Mouse (Mus musculus) CH12.LX (cell line): ENCODE measurements around the gene Gm49384. TPM values are rescaled to one million over a fixed set of nuclear protein-coding genes. Genes with fewer than 3 reads are reported as not detected.

ENCODE experiments used
- DNase-seq: peaks from one replicate; pipeline ENCODE4 v3.0.0-alpha.2; 2013; ENCODE audit errors: extremely low read depth
- H3K27ac ChIP-seq: 2 replicates; pipeline ENCODE4 v1.5.1; 2012; ENCODE audit warnings: low read depth, mild to moderate bottlenecking, control low read depth, moderate library complexity; ENCODE audit not compliant: insufficient read depth
- H3K27me3 ChIP-seq: replicated peaks from 2 replicates; pipeline ENCODE3; 2012; ENCODE audit warnings: inconsistent platforms
- H3K36me3 ChIP-seq, 2 experiments: replicated peaks in 1 of 2; 2 replicates each; pipeline versions ENCODE3 to v1.6.1; 2012; ENCODE audit warnings: inconsistent platforms in 1 of 2, low read length in 1 of 2, mild to moderate bottlenecking in 1 of 2, mixed read lengths in 1 of 2, moderate library complexity in 1 of 2; ENCODE audit not compliant: control insufficient read depth in 1 of 2, insufficient read depth in 1 of 2
- H3K4me1 ChIP-seq, 2 experiments: 2 replicates each; pipeline ENCODE4 v1.6.1; 2012; ENCODE audit warnings: inconsistent platforms in 1 of 2, moderate library complexity in 1 of 2; ENCODE audit not compliant: insufficient read depth in 2 of 2, control insufficient read depth in 1 of 2
- H3K4me2 ChIP-seq: 2 replicates; pipeline ENCODE4 v1.6.1; 2012; ENCODE audit warnings: low read depth, mild to moderate bottlenecking, control low read depth; ENCODE audit not compliant: poor library complexity, insufficient read depth, severe bottlenecking
- H3K4me3 ChIP-seq, 3 experiments: fragments of 150-350 bp in 1 of 3; sonication (generic) in 1 of 3; replicated peaks in 1 of 3; 2 replicates each; pipeline versions ENCODE3 to v1.5.1; 2011 to 2012; ENCODE audit warnings: low read depth in 2 of 3, low read length in 2 of 3, mild to moderate bottlenecking in 2 of 3, moderate library complexity in 2 of 3, control low read depth in 1 of 3, improper control_type of control experiment in 1 of 3, inconsistent platforms in 1 of 3, mixed read lengths in 1 of 3; ENCODE audit not compliant: poor library complexity in 1 of 3
- H3K79me2 ChIP-seq: replicated peaks from 2 replicates; pipeline ENCODE4 v1.6.1; 2012; ENCODE audit warnings: mild to moderate bottlenecking, moderate library complexity; ENCODE audit not compliant: control insufficient read depth, poor library complexity, insufficient read depth, severe bottlenecking; ENCODE audit errors: extremely low read depth
- H3K9ac ChIP-seq: 2 replicates; pipeline ENCODE4 v1.6.1; 2012; ENCODE audit warnings: low read depth, mild to moderate bottlenecking, control low read depth, moderate library complexity; ENCODE audit not compliant: insufficient read depth
- H3K9me3 ChIP-seq: replicated peaks from 2 replicates; pipeline ENCODE3; 2012; ENCODE audit warnings: low read length, inconsistent platforms, mixed read lengths
- BHLHE40 ChIP-seq: IDR thresholded peaks from 2 replicates; pipeline ENCODE4 v1.6.1; 2011; ENCODE audit warnings: mild to moderate bottlenecking, low read depth, low read length, improper control_type of control experiment
- CHD2 ChIP-seq: IDR thresholded peaks from 2 replicates; pipeline ENCODE4 v1.6.1; 2011; ENCODE audit warnings: low read length, improper control_type of control experiment
- CTCF ChIP-seq, 2 experiments: IDR thresholded peaks in 1 of 2; conservative IDR thresholded peaks in 1 of 2; 2 replicates each; pipeline ENCODE4 v1.5.1; 2011 to 2012; ENCODE audit warnings: low read depth in 2 of 2, low read length in 2 of 2, improper control_type of control experiment in 1 of 2, inconsistent platforms in 1 of 2, mild to moderate bottlenecking in 1 of 2, moderate library complexity in 1 of 2
- ELF1 ChIP-seq: IDR thresholded peaks from 2 replicates; pipeline ENCODE4 v1.6.1; 2014; ENCODE audit warnings: low read depth, mild to moderate bottlenecking, inconsistent platforms, low read length, improper control_type of control experiment
- ETS1 ChIP-seq: conservative IDR thresholded peaks from 2 replicates; pipeline ENCODE4 v1.6.1; 2012; ENCODE audit warnings: low read depth, mild to moderate bottlenecking, inconsistent platforms, low read length, improper control_type of control experiment, moderate library complexity
- JUN ChIP-seq: IDR thresholded peaks from 2 replicates; pipeline ENCODE4 v1.6.1; 2011; ENCODE audit warnings: low read depth, mild to moderate bottlenecking, low read length, improper control_type of control experiment, moderate library complexity; ENCODE audit not compliant: insufficient read depth
- KAT2A ChIP-seq: IDR thresholded peaks from 2 replicates; pipeline ENCODE4 v1.6.1; 2012; ENCODE audit warnings: low read length, improper control_type of control experiment, inconsistent platforms; ENCODE audit not compliant: insufficient replicate concordance
- MAX ChIP-seq: IDR thresholded peaks from 2 replicates; pipeline ENCODE4 v1.6.1; 2011; ENCODE audit warnings: low read length, improper control_type of control experiment
- MEF2A ChIP-seq: IDR thresholded peaks from 2 replicates; pipeline ENCODE4 v1.6.1; 2014; ENCODE audit warnings: low read depth, mild to moderate bottlenecking, inconsistent platforms, low read length, improper control_type of control experiment, borderline replicate concordance
- PAX5 ChIP-seq: IDR thresholded peaks from 2 replicates; pipeline ENCODE4 v1.6.1; 2012; ENCODE audit warnings: low read length, inconsistent platforms, mixed read lengths
- POLR2A ChIP-seq: IDR thresholded peaks from 2 replicates; pipeline ENCODE4 v1.6.1; 2011; ENCODE audit warnings: low read depth, mild to moderate bottlenecking, improper control_type of control experiment, low read length
- POLR2AphosphoS2 ChIP-seq: IDR thresholded peaks from 2 replicates; pipeline ENCODE4 v1.6.1; 2011; ENCODE audit warnings: low read depth, low read length, improper control_type of control experiment
- RAD21 ChIP-seq: IDR thresholded peaks from 2 replicates; pipeline ENCODE4 v1.6.1; 2011; ENCODE audit warnings: low read depth, mild to moderate bottlenecking, low read length, improper control_type of control experiment, moderate library complexity
- RCOR1 ChIP-seq: conservative IDR thresholded peaks from 2 replicates; pipeline ENCODE4 v1.6.1; 2012; ENCODE audit warnings: low read depth, mild to moderate bottlenecking, inconsistent platforms, low read length, improper control_type of control experiment
- SMC3 ChIP-seq: IDR thresholded peaks from 2 replicates; pipeline ENCODE4 v1.6.1; 2011; ENCODE audit warnings: low read depth, low read length, improper control_type of control experiment
- TCF12 ChIP-seq: IDR thresholded peaks from 2 replicates; pipeline ENCODE4 v1.6.1; 2014; ENCODE audit warnings: low read depth, mild to moderate bottlenecking, inconsistent platforms, low read length, improper control_type of control experiment
- UBTF ChIP-seq: IDR thresholded peaks from 2 replicates; pipeline ENCODE4 v1.6.1; 2012; ENCODE audit warnings: low read depth, mild to moderate bottlenecking, inconsistent platforms, low read length, improper control_type of control experiment, moderate library complexity
- USF1 ChIP-seq: IDR thresholded peaks from 2 replicates; pipeline ENCODE4 v1.6.1; 2014; ENCODE audit warnings: low read depth, mild to moderate bottlenecking, inconsistent platforms, low read length, improper control_type of control experiment
- USF2 ChIP-seq: conservative IDR thresholded peaks from 2 replicates; pipeline ENCODE4 v1.6.1; 2011; ENCODE audit warnings: low read depth, low read length, improper control_type of control experiment
- ZC3H11A ChIP-seq: IDR thresholded peaks from 2 replicates; pipeline ENCODE4 v1.6.1; 2012; ENCODE audit warnings: low read depth, mild to moderate bottlenecking, inconsistent platforms, low read length, improper control_type of control experiment
- dilution Hi-C: fragments of 300-500 bp; cut with MboI; formaldehyde crosslinking; loops from 2 replicates; pipeline ENCODE4 v1.14.3; 2020; ENCODE audit warnings: low sequenced_read_pairs; ENCODE audit not compliant: extremely low pct_unique_long_range_greater_than_20kb, extremely low pct_ligation_motif_present
- in situ Hi-C: fragments of 300-500 bp; cut with MboI; formaldehyde crosslinking; loops from 3 replicates; pipeline ENCODE4 v1.14.3; 2019; ENCODE audit warnings: low sequenced_read_pairs, low pct_ligation_motif_present, low pct_unique_long_range_greater_than_20kb, mixed read lengths
- polyA plus RNA-seq: library from polyadenylated mRNA; unstranded; fragments of >175 nt; gene quantifications from 2 replicates; pipeline ENCODE4 v1.2.1, GENCODE M21; 2012; ENCODE audit warnings: low read depth; ENCODE audit not compliant: insufficient read length
- total RNA-seq, 2 experiments: library from RNA; depleted of rRNA; stranded (reverse); fragments of 300-350 nt in 1 of 2; fragments of >200 nt in 1 of 2; gene quantifications; 2 replicates each; pipeline ENCODE4 v1.2.3; 2012 to 2014

The Gm49384 gene
- total RNA-seq (2012; rRNA removed) (23.4 and 24.9 TPM in 2 replicates), total RNA-seq (2014; rRNA removed) (54.9 and 63.9 TPM in 2 replicates), polyA plus RNA-seq (28.3 and 34.4 TPM in 2 replicates)

GRCm38 (mm10) chr12:69204052-69204833, at the start of gene Gm49384:
TSS of gene Gm49384 (minus strand) at chr12:69204267.
- in situ Hi-C loops, result loop anchor here (25.0 kb wide), 2 partner anchors 383 to 483 kb away; partner anchors contain the start of genes Sos2 and Vcpkmt
- H3K36me3 ChIP-seq, result peaks cover 38 to 75% of the 10 kb centered on the region in 2 experiments
- DNase-seq, result peak; percentile 65

GRCm38 (mm10) chr12:69253806-69254205, 49.7 kb upstream of the Gm49384 start:
- in situ Hi-C loops, result no loop called here
- H3K9me3 ChIP-seq, result no peaks in the 10 kb centered on the region

More at GRCm38 (mm10) chr12:69204052-69204833, at the start of gene Gm49384:
- Histone ChIP-seq H3K9me3 (no peaks in the 10 kb centered on the region), H3K4me1 (peaks cover 2 to 26% of the 10 kb centered on the region in 2 experiments; a peak in 3 of 4 replicates), H3K27ac (no peak within 1 kb of the TSS), H3K4me2 (no peak within 1 kb of the TSS), H3K27me3 (no peaks in the 10 kb centered on the region), H3K9ac (no peak within 1 kb of the TSS), H3K4me3 (no peak within 1 kb of the TSS), H3K79me2 (peaks cover 4% of the 10 kb centered on the region)
- dilution Hi-C loops, result no loop called here
- TF ChIP-seq USF1, result peak; percentile 2; the same call in 1 of the 2 replicates
- TF ChIP-seq CTCF (conservative IDR thresholded peaks at IDR 0.05 in 1 of 2, IDR thresholded peaks at IDR 0.05 in 1 of 2; ENCODE audit: low read depth in 2 of 2, low read length in 2 of 2), result no peak

GRCm38 (mm10) chr12:69250756-69251155, 46.7 kb upstream of the Gm49384 start:
- TF ChIP-seq ELF1, result no peak
- no peak for TF ChIP-seq MAX
- no peak for TF ChIP-seq BHLHE40
- TF ChIP-seq USF2, result no peak
- no peak for TF ChIP-seq POLR2AphosphoS2
- no peak for TF ChIP-seq TCF12
- no peak for TF ChIP-seq RAD21
- no peak for TF ChIP-seq CHD2
- TF ChIP-seq USF1, result no peak
- no peak for TF ChIP-seq RCOR1
- Histone ChIP-seq H3K27me3 (no peaks in the 10 kb centered on the region), H3K79me2 (no peaks in the 10 kb centered on the region), H3K4me3 (no peak overlapping the region), H3K9ac (no peak overlapping the region), H3K36me3 (peaks cover 0 to 12% of the 10 kb centered on the region in 2 experiments), H3K4me2 (no peak overlapping the region), H3K4me1 (no peaks in the 10 kb centered on the region), H3K27ac (no peak overlapping the region), H3K9me3 (no peaks in the 10 kb centered on the region)
- dilution Hi-C loops (no loop called here), in situ Hi-C loops (no loop called here)
- no peak for DNase-seq

More at GRCm38 (mm10) chr12:69253806-69254205, 49.7 kb upstream of the Gm49384 start:
- H3K79me2 ChIP-seq, result no peaks in the 10 kb centered on the region
- no peak for TF ChIP-seq MEF2A
- no peak for TF ChIP-seq MAX
- TF ChIP-seq ZC3H11A, result no peak
- no peak for TF ChIP-seq UBTF
- TF ChIP-seq JUN, result no peak
- TF ChIP-seq PAX5, result no peak
- no peak for TF ChIP-seq SMC3
- TF ChIP-seq POLR2AphosphoS2, result no peak
- no peak for TF ChIP-seq ETS1
- no peak for TF ChIP-seq KAT2A
- TF ChIP-seq POLR2A, result no peak
- no peak for TF ChIP-seq CTCF (conservative IDR thresholded peaks at IDR 0.05 in 1 of 2, IDR thresholded peaks at IDR 0.05 in 1 of 2; ENCODE audit: low read depth in 2 of 2, low read length in 2 of 2)
- TF ChIP-seq RAD21, result no peak
- TF ChIP-seq, all 38 proteins: peak for 0
- no peak overlapping the region for H3K9ac ChIP-seq
- no peak for DNase-seq
- H3K4me1 ChIP-seq, result no peaks in the 10 kb centered on the region
- no peaks in the 10 kb centered on the region for H3K27me3 ChIP-seq
- H3K4me3 ChIP-seq, result no peak overlapping the region
- no peak overlapping the region for H3K4me2 ChIP-seq
- dilution Hi-C loops, result no loop called here
- H3K27ac ChIP-seq, result no peak overlapping the region
- H3K36me3 ChIP-seq, result peaks cover 0 to 18% of the 10 kb centered on the region in 2 experiments
